Mouse (Mus musculus) intestine, embryonic 15.5 days (tissue): Measurements from ENCODE around the gene Unc13a. TPM values are rescaled to one million over a fixed set of nuclear protein-coding genes. Genes with fewer than 3 reads are reported as not detected.
"Not testable (repeated sequence)": the region's sequence is repeated elsewhere in the genome, so short reads cannot be mapped to it uniquely, and the experiment has no call there.

Experiments used
- ATAC-seq: fragments of 200-750 bp; cut with Nextera tagmentation; 2 replicates; pipeline ENCODE4 v1.8.0; 2017; ENCODE audit warnings: moderate TSS enrichment, moderate library complexity
- H3K27ac ChIP-seq: fragments of 300-500 bp; sonication (generic); 2 replicates; pipeline ENCODE4 v1.5.1; 2015; ENCODE audit warnings: mild to moderate bottlenecking, inconsistent platforms
- H3K27me3 ChIP-seq: fragments of 300-500 bp; sonication (generic); replicated peaks from 2 replicates; pipeline ENCODE4 v1.6.1; 2015; ENCODE audit warnings: inconsistent platforms
- H3K36me3 ChIP-seq: fragments of 300-500 bp; sonication (generic); 2 replicates; pipeline ENCODE4 v1.6.1; 2015; ENCODE audit warnings: inconsistent platforms
- H3K4me1 ChIP-seq: fragments of 300-500 bp; sonication (generic); replicated peaks from 2 replicates; pipeline ENCODE4 v1.6.1; 2015; ENCODE audit warnings: inconsistent platforms
- H3K4me2 ChIP-seq: fragments of 300-500 bp; sonication (generic); replicated peaks from 2 replicates; pipeline ENCODE4 v1.6.1; 2015; ENCODE audit warnings: mild to moderate bottlenecking, inconsistent platforms
- H3K4me3 ChIP-seq: fragments of 300-500 bp; sonication (generic); replicated peaks from 2 replicates; pipeline ENCODE4 v1.5.1; 2015; ENCODE audit warnings: inconsistent platforms
- H3K9ac ChIP-seq: fragments of 300-500 bp; sonication (generic); 2 replicates; pipeline ENCODE4 v1.6.1; 2015; ENCODE audit warnings: inconsistent platforms
- H3K9me3 ChIP-seq: fragments of 300-500 bp; sonication (generic); 2 replicates; pipeline ENCODE4 v1.6.1; 2016; ENCODE audit warnings: inconsistent platforms
- whole genome bisulfite sequencing: fragments of 180-500 bp; shearing (Covaris S2); methylation state at CpG from one replicate; pipeline ENCODE4 v1.1.7; 2015; 5-methylcytosine and 5-hydroxymethylcytosine counted together
- polyA plus RNA-seq: library from polyadenylated mRNA; unstranded; fragments of >200 nt; fragmentation: Nextera tagmentation; extraction: Ambion mirVana; gene quantifications from 2 replicates; pipeline ENCODE4 v1.2.1, GENCODE M21; 2015

Unc13a gene
- polyA plus RNA-seq, 1 experiment from 2014 or later, result 1.3 TPM

DNA sequence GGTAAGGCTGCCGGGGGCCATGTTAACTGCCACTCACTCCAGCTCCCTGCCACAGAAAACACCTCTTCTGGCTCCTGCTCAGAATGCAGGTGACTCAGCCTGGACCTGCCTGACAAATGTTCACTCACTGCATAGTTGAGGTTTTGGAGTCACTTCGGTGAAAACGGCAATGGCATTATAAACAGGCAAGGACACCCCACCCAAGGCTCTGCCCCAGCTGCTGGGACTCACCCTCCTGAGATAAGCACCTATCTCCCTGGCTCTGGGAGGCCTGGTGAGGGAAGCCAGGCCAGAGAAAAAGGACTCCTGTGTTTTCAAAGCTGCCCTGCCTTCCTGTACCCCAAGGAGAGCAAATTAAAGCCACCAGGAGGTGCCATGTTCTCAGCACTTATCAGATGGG, 31.4 kb upstream of the Unc13a start:
- ATAC-seq, result peak; percentile 65
- H3K36me3 ChIP-seq, result no peaks in the 10 kb centered on the region
- 59% methylated on average over 3 of the region's 3 CpGs for WGBS
- no peaks in the 10 kb centered on the region for H3K9me3 ChIP-seq
- H3K4me2 ChIP-seq, result peak overlapping the region; percentile 60
- no peak overlapping the region for H3K4me3 ChIP-seq
- no peak overlapping the region for H3K9ac ChIP-seq
- H3K4me1 ChIP-seq, result peaks cover 11% of the 10 kb centered on the region; the same call in 1 of the 2 replicates
- H3K27ac ChIP-seq, result peak overlapping the region; percentile 74
- H3K27me3 ChIP-seq, result peaks cover 23% of the 10 kb centered on the region

- Histone ChIP-seq H3K27me3 (peaks cover 23% of the 10 kb centered on the region), H3K4me3 (no peak overlapping the region), H3K9me3 (no peaks in the 10 kb centered on the region), H3K36me3 (no peaks in the 10 kb centered on the region), H3K9ac (no peak overlapping the region), H3K4me1 (peaks cover 11% of the 10 kb centered on the region; the same call in 1 of the 2 replicates), H3K27ac (peak overlapping the region; percentile 74), H3K4me2 (peak overlapping the region; percentile 60)
- ATAC-seq, result peak; percentile 58
- WGBS, result 27% methylated on average over 4 of the region's 4 CpGs
Observed at GRCm38 (mm10) chr8:71702087-71702432, 30.5 kb upstream of the Unc13a start.

GRCm38 (mm10) chr8:71701414-71702086, 30.0 kb upstream of the Unc13a start, which contains the start of gene B3gnt3:
Gene B3gnt3, minus strand, starts transcription at chr8:71701789.
- Histone ChIP-seq H3K27me3 (peaks cover 23% of the 10 kb centered on the region), H3K9ac (peak within 1 kb of the TSS; percentile 46)
- ATAC-seq, result peak; percentile 80

DNA sequence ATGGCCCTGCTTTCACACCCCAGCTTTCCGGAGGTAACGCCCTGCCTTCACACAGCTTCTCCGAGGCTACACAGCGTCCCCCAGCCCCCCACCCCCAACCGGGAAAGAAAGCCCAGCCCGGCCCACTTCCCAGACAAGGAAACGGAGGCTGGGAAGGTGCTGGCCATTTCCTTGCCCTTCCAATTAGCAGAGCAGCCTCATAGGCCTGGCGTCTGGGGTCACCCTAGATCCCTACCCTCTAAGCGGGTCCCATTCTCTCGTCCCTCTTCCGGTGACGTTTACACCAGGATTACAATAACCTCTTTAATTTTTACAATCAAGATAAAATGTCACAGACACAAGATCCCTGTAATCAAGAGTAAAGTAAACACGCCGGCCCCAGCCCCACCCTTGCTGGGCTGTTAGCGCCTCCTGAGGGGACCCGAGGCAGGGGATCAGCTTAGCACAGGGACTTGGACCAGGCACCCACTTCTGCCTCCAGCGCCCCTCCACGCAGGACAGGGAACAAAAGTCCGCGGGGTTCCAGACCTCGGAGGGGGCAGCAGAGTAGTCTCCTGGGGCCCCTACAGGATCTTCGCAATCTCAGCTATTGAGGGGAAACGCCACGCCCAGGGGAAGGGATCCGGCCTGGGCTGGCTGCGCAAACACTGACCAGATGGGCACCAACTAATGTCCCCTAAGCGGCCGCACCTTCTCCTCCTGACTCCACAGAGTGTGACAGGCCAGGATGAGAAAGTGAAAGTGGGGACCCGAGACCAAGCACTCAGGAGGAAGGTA, 29.1 kb upstream of the Unc13a start:
- Histone ChIP-seq H3K4me1 (peaks cover 11% of the 10 kb centered on the region; the same call in 1 of the 2 replicates), H3K36me3 (no peaks in the 10 kb centered on the region), H3K4me3 (peak overlapping the region; percentile 39), H3K4me2 (peak overlapping the region; percentile 60), H3K9ac (peak overlapping the region; percentile 46), H3K27ac (peak overlapping the region; percentile 13; the same call in 1 of the 2 replicates), H3K9me3 (no peaks in the 10 kb centered on the region), H3K27me3 (peaks cover 23% of the 10 kb centered on the region)
- WGBS, result 6% methylated on average over 29 of the region's 29 CpGs
- peak; percentile 42 for ATAC-seq

More at GRCm38 (mm10) chr8:71701414-71702086, 30.0 kb upstream of the Unc13a start, which contains the start of gene B3gnt3:
- H3K4me2 ChIP-seq, result peak within 1 kb of the TSS; percentile 60
- H3K36me3 ChIP-seq, result no peaks in the 10 kb centered on the region
- peak within 1 kb of the TSS; percentile 74 for H3K27ac ChIP-seq
- H3K4me1 ChIP-seq, result peaks cover 11% of the 10 kb centered on the region; the same call in 1 of the 2 replicates
- 13% methylated on average over 32 of the region's 34 CpGs for WGBS
- H3K4me3 ChIP-seq, result peak within 1 kb of the TSS; percentile 39
- H3K9me3 ChIP-seq, result no peaks in the 10 kb centered on the region

- not testable (repeated sequence) for H3K4me1 ChIP-seq, H3K4me3 ChIP-seq, H3K9ac ChIP-seq, H3K36me3 ChIP-seq, ATAC-seq, H3K4me2 ChIP-seq, H3K9me3 ChIP-seq, H3K27ac ChIP-seq
- WGBS, result 69% methylated on average over 12 of the region's 12 CpGs
- peaks cover 58% of the 10 kb centered on the region for H3K27me3 ChIP-seq
Observed at GRCm38 (mm10) chr8:71695456-71695855, 23.9 kb upstream of the Unc13a start.

GRCm38 (mm10) chr8:71693166-71694041, 21.8 kb upstream of the Unc13a start:
- H3K9me3 ChIP-seq, result no peaks in the 10 kb centered on the region
- no peaks in the 10 kb centered on the region for H3K36me3 ChIP-seq
- 16% methylated on average over 68 of the region's 68 CpGs for WGBS
- H3K27me3 ChIP-seq, result peaks cover 69% of the 10 kb centered on the region
- H3K4me2 ChIP-seq, result peak overlapping the region; percentile 43
- H3K4me1 ChIP-seq, result peaks cover 12% of the 10 kb centered on the region
- ATAC-seq, result peak; percentile 48; the same call in 1 of the 2 replicates
- no peak overlapping the region for H3K9ac ChIP-seq
- no peak overlapping the region for H3K27ac ChIP-seq
- peak overlapping the region; percentile 14 for H3K4me3 ChIP-seq

DNA sequence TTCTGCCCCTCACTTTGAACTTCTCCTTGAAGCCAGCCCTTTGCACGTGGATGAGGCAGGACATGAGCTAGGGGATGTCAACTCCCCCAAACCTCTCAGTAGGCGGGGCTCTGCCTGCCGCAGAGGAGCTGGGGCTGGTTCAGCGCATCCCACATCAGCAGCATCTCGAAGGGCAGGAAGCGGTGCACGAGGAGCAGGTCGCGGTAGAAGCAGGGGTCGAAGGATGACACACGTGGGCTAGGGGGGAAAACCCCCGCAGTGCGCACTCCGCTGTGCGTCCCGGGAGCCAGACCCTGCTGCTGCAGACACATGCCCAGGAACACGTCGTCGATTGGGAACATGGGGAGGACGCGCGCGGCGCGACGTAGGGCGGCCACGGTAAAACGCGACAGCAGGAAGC, 21.0 kb upstream of the Unc13a start:
- Histone ChIP-seq H3K4me1 (peaks cover 16% of the 10 kb centered on the region), H3K9ac (no peak overlapping the region), H3K27ac (no peak overlapping the region), H3K4me2 (no peak overlapping the region), H3K27me3 (peaks cover 78% of the 10 kb centered on the region), H3K9me3 (no peaks in the 10 kb centered on the region), H3K4me3 (no peak overlapping the region), H3K36me3 (no peaks in the 10 kb centered on the region)
- no peak for ATAC-seq
- 25% methylated on average over 30 of the region's 30 CpGs for WGBS

GRCm38 (mm10) chr8:71689028-71689427, 17.5 kb upstream of the Unc13a start, which contains the start of gene Insl3:
Gene Insl3, plus strand, starts transcription at chr8:71689214.
- H3K4me2 ChIP-seq, result no peak within 1 kb of the TSS
- 8% methylated on average over 33 of the region's 33 CpGs for WGBS
- H3K27ac ChIP-seq, result no peak within 1 kb of the TSS
- peaks cover 32% of the 10 kb centered on the region for H3K4me1 ChIP-seq
- H3K9me3 ChIP-seq, result no peaks in the 10 kb centered on the region
- H3K27me3 ChIP-seq, result peaks cover 100% of the 10 kb centered on the region
- no peak within 1 kb of the TSS for H3K4me3 ChIP-seq
- no peak within 1 kb of the TSS for H3K9ac ChIP-seq
- H3K36me3 ChIP-seq, result no peaks in the 10 kb centered on the region
- no peak for ATAC-seq

GRCm38 (mm10) chr8:71687616-71688015, 16.1 kb upstream of the Unc13a start:
- Histone ChIP-seq H3K4me2 (no peak overlapping the region), H3K9ac (no peak overlapping the region), H3K4me3 (no peak overlapping the region), H3K27ac (no peak overlapping the region), H3K27me3 (peaks cover 100% of the 10 kb centered on the region), H3K9me3 (no peaks in the 10 kb centered on the region), H3K4me1 (peaks cover 24% of the 10 kb centered on the region), H3K36me3 (no peaks in the 10 kb centered on the region)
- 9% methylated on average over 8 of the region's 8 CpGs for WGBS
- ATAC-seq, result no peak

DNA sequence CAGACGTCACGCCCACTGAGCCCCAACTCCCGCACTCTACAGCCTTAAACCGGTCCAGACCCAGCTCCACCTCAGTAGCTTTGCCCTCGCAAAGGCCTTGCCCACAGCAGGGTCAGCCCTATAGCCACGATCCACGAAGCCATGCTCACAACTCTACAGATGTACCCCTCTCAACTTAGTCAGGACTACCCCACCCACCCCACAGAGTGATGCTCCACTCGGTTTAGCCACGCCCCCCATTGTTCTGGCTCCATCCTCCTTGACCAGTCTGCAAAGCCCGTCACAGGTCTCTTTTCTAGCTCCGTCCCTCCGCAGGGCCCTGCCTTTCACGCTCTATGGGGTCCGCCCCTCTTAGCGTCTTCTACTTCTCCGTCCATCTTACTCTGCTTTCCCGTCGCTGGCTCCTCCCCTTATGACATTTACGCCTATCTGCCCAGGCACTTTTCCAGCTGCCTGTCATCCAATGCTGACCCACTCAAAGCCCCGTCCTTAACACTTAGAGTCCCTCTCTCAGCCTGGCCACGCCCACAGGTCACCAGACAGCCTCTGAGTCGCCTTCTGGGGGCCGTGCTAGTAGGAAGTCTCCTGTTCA, 14.7 kb upstream of the Unc13a start:
- no peaks in the 10 kb centered on the region for H3K36me3 ChIP-seq
- peak overlapping the region; percentile 28 for H3K4me3 ChIP-seq
- no peaks in the 10 kb centered on the region for H3K9me3 ChIP-seq
- WGBS, result 4% methylated on average over 23 of the region's 23 CpGs
- H3K4me2 ChIP-seq, result peak overlapping the region; percentile 58
- no peak overlapping the region for H3K27ac ChIP-seq
- H3K27me3 ChIP-seq, result peaks cover 99% of the 10 kb centered on the region
- H3K9ac ChIP-seq, result no peak overlapping the region
- peaks cover 24% of the 10 kb centered on the region for H3K4me1 ChIP-seq
- ATAC-seq, result peak; percentile 57

DNA sequence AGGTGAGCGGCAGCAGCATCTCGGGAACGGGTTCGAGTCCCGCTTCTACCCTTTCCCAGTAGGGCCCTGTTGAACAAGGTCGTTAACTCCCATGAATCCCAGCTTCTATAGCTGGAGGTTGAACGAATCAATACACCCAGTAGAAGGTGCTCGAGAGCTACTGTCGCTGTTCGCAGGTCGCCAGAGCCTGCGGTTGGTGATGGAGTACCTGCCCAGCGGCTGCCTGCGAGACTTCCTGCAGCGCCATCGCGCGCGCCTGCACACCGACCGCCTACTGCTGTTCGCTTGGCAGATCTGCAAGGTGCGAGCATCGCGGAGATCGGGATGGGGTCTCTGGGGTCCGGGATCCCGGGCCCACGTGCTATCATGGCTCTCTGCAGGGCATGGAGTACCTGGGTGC, 14.0 kb upstream of the Unc13a start:
- H3K36me3 ChIP-seq, result no peaks in the 10 kb centered on the region
- H3K4me1 ChIP-seq, result peaks cover 27% of the 10 kb centered on the region
- peak overlapping the region; percentile 58 for H3K4me2 ChIP-seq
- 4% methylated on average over 29 of the region's 29 CpGs for WGBS
- H3K4me3 ChIP-seq, result peak overlapping the region; percentile 28
- peak; percentile 11 for ATAC-seq
- H3K9me3 ChIP-seq, result no peaks in the 10 kb centered on the region
- H3K9ac ChIP-seq, result no peak overlapping the region
- H3K27ac ChIP-seq, result no peak overlapping the region
- peaks cover 99% of the 10 kb centered on the region for H3K27me3 ChIP-seq
